Mouse (Mus musculus) brain, embryonic 14.5 days (tissue): Measurements from ENCODE around the gene Tpm3. TPM values are rescaled to one million over a fixed set of nuclear protein-coding genes. Genes with fewer than 3 reads are reported as not detected.
A peak's percentile ranks its signal among the peaks of the same experiment; 100 is the strongest.

Source experiments
- DNase-seq: peaks from one replicate; pipeline ENCODE4 v3.0.0-alpha.2; 2011; ENCODE audit warnings: low read depth
- CTCF ChIP-seq: fragments of 200-500 bp; IDR thresholded peaks from 2 replicates; pipeline ENCODE4 v1.5.1; 2012; ENCODE audit warnings: inconsistent platforms, mild to moderate bottlenecking, moderate library complexity, borderline replicate concordance; ENCODE audit not compliant: insufficient read depth, insufficient read length; ENCODE audit errors: extremely low read depth
- POLR2A ChIP-seq: fragments of 200-500 bp; IDR thresholded peaks from 2 replicates; pipeline ENCODE4 v1.6.1; 2012; ENCODE audit warnings: mild to moderate bottlenecking, inconsistent platforms, borderline replicate concordance; ENCODE audit not compliant: poor library complexity, insufficient read depth, insufficient read length, severe bottlenecking; ENCODE audit errors: extremely low read depth
- polyA plus RNA-seq: library from polyadenylated mRNA; depleted of rRNA; stranded (reverse); fragments of >200 nt; gene quantifications from 2 replicates; pipeline ENCODE4 v1.2.3, GENCODE M21; 2012; rRNA removed

Tpm3 gene
- polyA plus RNA-seq, 1 experiment, result 222 TPM

- TF ChIP-seq CTCF (no peak), POLR2A (no peak)
- DNase-seq, result no peak
Observed at GRCm38 (mm10) chr3:90139962-90140361, 67.5 kb downstream of the Tpm3 start.

GRCm38 (mm10) chr3:90145461-90145860, 73.0 kb downstream of the Tpm3 start:
- TF ChIP-seq CTCF (no peak), POLR2A (no peak)
- no peak for DNase-seq

GRCm38 (mm10) chr3:90146651-90147050, 74.2 kb downstream of the Tpm3 start:
- TF ChIP-seq POLR2A, result no peak
- no peak for TF ChIP-seq CTCF

More at GRCm38 (mm10) chr3:90146651-90147050, 74.2 kb downstream of the Tpm3 start:
- peak; percentile 7 for DNase-seq

Other genes with a start within 250 kb of the Tpm3 start
- 0.77 and 2.0 TPM in 2 replicates for gene She, start 241.3 kb upstream of the Tpm3 start, polyA plus RNA-seq
- 0.45 and 0.93 TPM in 2 replicates for gene Il6ra, start 159.5 kb upstream of the Tpm3 start, polyA plus RNA-seq
- 71.0 and 80.8 TPM in 2 replicates for gene Atp8b2, start 109.1 kb upstream of the Tpm3 start, polyA plus RNA-seq
- 93.7 and 115 TPM in 2 replicates for gene Hax1, start 73.9 kb upstream of the Tpm3 start, polyA plus RNA-seq
- gene 4933434E20Rik, start 21.0 kb upstream of the Tpm3 start, polyA plus RNA-seq, result 93.7 and 97.7 TPM in 2 replicates
- 155 and 184 TPM in 2 replicates for gene Ubap2l, start 20.0 kb upstream of the Tpm3 start, polyA plus RNA-seq
- gene Nup210l, start 31.5 kb downstream of the Tpm3 start, polyA plus RNA-seq, result 1.8 and 2.3 TPM in 2 replicates
- 2,101 and 2,543 TPM in 2 replicates for gene Rps27, start 141.0 kb downstream of the Tpm3 start, polyA plus RNA-seq
- 14.5 and 16.4 TPM in 2 replicates for gene Rab13, start 141.0 kb downstream of the Tpm3 start, polyA plus RNA-seq
- gene Jtb, start 158.9 kb downstream of the Tpm3 start, polyA plus RNA-seq, result 48.4 and 76.8 TPM in 2 replicates
- 1.3 and 2.4 TPM in 2 replicates for gene Creb3l4, start 170.9 kb downstream of the Tpm3 start, polyA plus RNA-seq
- 24.0 and 35.8 TPM in 2 replicates for gene Slc39a1, start 175.5 kb downstream of the Tpm3 start, polyA plus RNA-seq
- 62.1 and 72.8 TPM in 2 replicates for gene Crtc2, start 181.5 kb downstream of the Tpm3 start, polyA plus RNA-seq
- gene Dennd4b, start 192.5 kb downstream of the Tpm3 start, polyA plus RNA-seq, result 29.3 and 30.7 TPM in 2 replicates
- gene Gatad2b, start 220.5 kb downstream of the Tpm3 start, polyA plus RNA-seq, result 27.3 and 52.6 TPM in 2 replicates